Mouse (Mus musculus) lung, postnatal 0 days (tissue): ENCODE data around the gene Prex1. TPM values are rescaled to one million over a fixed set of nuclear protein-coding genes. Genes with fewer than 3 reads are reported as not detected.

Source experiments
- ATAC-seq: fragments of 200-750 bp; cut with Nextera tagmentation; 2 replicates; pipeline ENCODE4 v1.8.0; 2017; ENCODE audit warnings: moderate library complexity
- DNase-seq: peaks from one replicate; pipeline ENCODE4 v3.0.0-alpha.2; 2016; ENCODE audit warnings: low spot score
- H3K27ac ChIP-seq: fragments of 300-500 bp; sonication (generic); 2 replicates; pipeline ENCODE4 v1.5.1; 2014; ENCODE audit warnings: antibody characterized with exemption, mild to moderate bottlenecking, low read length, mixed read lengths
- H3K27me3 ChIP-seq: fragments of 300-500 bp; sonication (generic); replicated peaks from 2 replicates; pipeline ENCODE4 v1.6.1; 2014; ENCODE audit warnings: low read length, mixed read lengths; ENCODE audit not compliant: insufficient read depth
- H3K36me3 ChIP-seq: fragments of 300-500 bp; sonication (generic); 2 replicates; pipeline ENCODE4 v1.6.1; 2014; ENCODE audit warnings: low read length, mixed read lengths; ENCODE audit not compliant: insufficient read depth
- H3K4me1 ChIP-seq: fragments of 300-500 bp; sonication (generic); 2 replicates; pipeline ENCODE4 v1.6.1; 2014; ENCODE audit warnings: antibody characterized with exemption, low read depth, low read length, mixed read lengths; ENCODE audit not compliant: insufficient read depth
- H3K4me2 ChIP-seq: fragments of 300-500 bp; sonication (generic); replicated peaks from 2 replicates; pipeline ENCODE4 v1.6.1; 2014; ENCODE audit warnings: low read depth, mild to moderate bottlenecking, low read length, moderate library complexity, mixed read lengths
- H3K4me3 ChIP-seq: fragments of 300-500 bp; sonication (generic); 2 replicates; pipeline ENCODE4 v1.5.1; 2014; ENCODE audit warnings: low read depth, low read length
- H3K9ac ChIP-seq: fragments of 300-500 bp; sonication (generic); replicated peaks from 2 replicates; pipeline ENCODE4 v1.6.1; 2014; ENCODE audit warnings: low read depth, mild to moderate bottlenecking
- H3K9me3 ChIP-seq: fragments of 300-500 bp; sonication (generic); 2 replicates; pipeline ENCODE4 v1.6.1; 2016; ENCODE audit warnings: low read length, mixed read lengths
- CTCF ChIP-seq: IDR thresholded peaks from 2 replicates; pipeline ENCODE4 v1.5.1; 2016; ENCODE audit warnings: antibody characterized with exemption, mild to moderate bottlenecking
- EP300 ChIP-seq: IDR thresholded peaks from 2 replicates; pipeline ENCODE4 v1.6.1; 2016; ENCODE audit warnings: antibody characterized with exemption, mild to moderate bottlenecking, control low read depth
- WGBS: fragments of 180-500 bp; shearing (Covaris S2); extraction: QIAGEN DNeasy Blood & Tissue Kit; methylation state at CpG from one replicate; pipeline ENCODE4 v1.1.7; 2014; 5-methylcytosine and 5-hydroxymethylcytosine counted together
- polyA plus RNA-seq: library from polyadenylated mRNA; unstranded; fragments of >200 nt; fragmentation: Nextera tagmentation; extraction: Ambion mirVana; gene quantifications from 2 replicates; pipeline ENCODE4 v1.2.1, GENCODE M21; 2015

Gene Prex1
- polyA plus RNA-seq, 1 experiment from 2014 or later, result 6.9 TPM

DNA sequence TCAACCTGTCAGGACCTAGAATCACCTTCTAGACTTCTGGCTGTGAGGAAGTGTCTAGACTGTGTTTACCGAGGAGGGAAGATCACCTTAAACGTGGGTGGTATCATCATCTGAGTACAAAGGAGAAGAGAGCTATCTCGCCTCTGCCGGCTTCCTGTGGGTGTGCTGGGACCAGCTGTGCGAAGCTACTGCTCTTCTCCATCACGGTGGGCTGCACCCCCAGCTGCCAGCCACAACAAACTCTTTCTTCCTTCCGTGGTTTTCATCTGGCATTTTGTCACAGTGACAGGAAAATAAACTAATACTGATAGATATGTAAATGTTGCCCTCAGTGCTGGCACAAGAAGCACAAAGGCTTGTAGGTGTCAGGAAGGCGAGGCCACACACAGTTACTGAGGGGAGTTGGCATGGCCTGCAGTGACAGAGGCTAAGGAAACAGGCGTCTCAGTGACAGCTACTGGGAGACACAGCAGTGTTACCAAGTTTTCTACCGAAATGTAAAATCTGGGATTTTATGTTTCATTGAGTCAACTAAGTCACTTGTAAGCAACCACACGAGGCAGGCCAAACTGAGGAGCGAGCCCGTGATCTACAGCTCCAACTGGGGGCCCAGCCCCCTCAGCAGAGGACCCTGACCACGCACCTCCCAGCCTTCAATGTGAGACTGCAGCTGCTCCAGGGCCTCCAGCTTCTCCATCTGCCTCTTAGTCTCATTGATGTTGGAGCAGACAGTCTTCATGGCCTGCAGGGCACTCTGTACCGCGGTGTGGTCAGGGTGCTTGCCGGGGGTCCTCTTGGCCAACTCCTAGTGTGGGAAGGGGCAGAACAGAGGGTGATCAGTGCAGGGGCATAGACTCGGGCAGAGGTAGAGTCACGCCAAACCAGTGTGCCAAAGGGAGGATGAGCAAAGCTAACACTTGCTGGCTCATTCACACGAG, 92.8 kb downstream of the Prex1 start:
- Histone ChIP-seq H3K4me3 (no peak overlapping the region), H3K9me3 (no peaks in the 10 kb centered on the region), H3K27me3 (no peaks in the 10 kb centered on the region), H3K27ac (no peak overlapping the region), H3K36me3 (no peaks in the 10 kb centered on the region), H3K4me2 (no peak overlapping the region), H3K4me1 (peaks cover 14% of the 10 kb centered on the region; the same call in 1 of the 2 replicates), H3K9ac (no peak overlapping the region)
- ATAC-seq, result peak; percentile 77
- TF ChIP-seq CTCF (no peak), EP300 (peak; percentile 58)
- peak; percentile 48 for DNase-seq
- WGBS, result 52% methylated on average over 20 of the region's 20 CpGs

DNA sequence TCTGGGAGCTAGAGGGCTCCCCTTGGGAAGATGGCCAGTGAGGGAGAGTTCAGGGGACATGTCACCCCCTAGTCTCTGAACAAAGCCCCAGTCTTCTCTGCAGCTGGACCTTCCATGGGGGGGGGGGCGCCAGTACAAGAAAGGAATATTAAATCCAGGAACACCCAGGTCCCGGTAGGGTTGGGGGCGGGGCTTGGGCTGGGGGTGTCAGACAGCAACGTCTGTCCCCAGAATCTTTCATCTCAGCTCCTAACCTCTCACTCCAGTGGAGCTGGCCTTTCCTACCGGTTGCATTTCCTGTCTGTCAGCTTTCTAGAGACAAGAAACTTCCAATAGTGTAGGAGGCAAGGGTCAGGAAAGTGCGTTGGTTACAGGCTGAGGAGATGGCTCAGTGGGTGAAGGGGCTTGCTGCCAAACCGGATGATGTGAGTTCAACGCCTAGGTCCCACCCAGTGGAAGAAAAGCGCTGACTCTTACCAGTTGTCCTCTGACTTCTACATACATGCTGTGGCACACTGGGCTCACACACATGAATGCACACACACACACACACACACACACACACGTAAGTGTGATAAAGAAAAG, 93.6 kb downstream of the Prex1 start:
- ATAC-seq (peak; percentile 47), DNase-seq (peak; percentile 56)
- TF ChIP-seq CTCF (no peak), EP300 (no peak)
- Histone ChIP-seq H3K9ac (no peak overlapping the region), H3K27me3 (no peaks in the 10 kb centered on the region), H3K4me1 (peaks cover 14% of the 10 kb centered on the region; the same call in 1 of the 2 replicates), H3K27ac (0 out of 2 replicates have a peak overlapping the region, but pooled peaks have one; percentile 20), H3K4me3 (no peak overlapping the region), H3K36me3 (no peaks in the 10 kb centered on the region), H3K4me2 (no peak overlapping the region), H3K9me3 (no peaks in the 10 kb centered on the region)
- WGBS, result 30% methylated on average over 10 of the region's 10 CpGs

DNA sequence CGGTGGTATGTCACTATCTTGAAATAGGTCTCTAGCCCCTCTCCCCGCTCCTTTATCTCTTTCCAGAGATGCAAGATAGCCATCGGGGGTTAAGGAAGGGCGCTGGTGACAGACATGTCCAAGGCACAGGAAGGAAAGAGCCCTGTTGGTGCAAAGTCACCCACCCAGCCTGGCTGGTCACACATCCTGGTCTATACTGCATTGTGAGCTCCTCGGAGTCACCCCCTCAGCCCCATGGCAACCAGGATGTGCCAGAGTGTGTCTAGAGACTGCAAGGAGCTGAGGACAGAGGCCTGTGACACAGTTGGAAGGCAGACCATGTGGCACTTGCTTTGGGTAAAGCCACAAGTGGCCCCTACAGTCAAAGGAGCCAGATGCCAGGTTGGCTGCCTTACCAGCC, 94.4 kb downstream of the Prex1 start:
- Histone ChIP-seq H3K4me3 (no peak overlapping the region), H3K9ac (no peak overlapping the region), H3K36me3 (no peaks in the 10 kb centered on the region), H3K27ac (no peak overlapping the region), H3K27me3 (no peaks in the 10 kb centered on the region), H3K9me3 (no peaks in the 10 kb centered on the region), H3K4me2 (no peak overlapping the region), H3K4me1 (peaks cover 14% of the 10 kb centered on the region; the same call in 1 of the 2 replicates)
- peak; percentile 46 for ATAC-seq
- DNase-seq, result peak; percentile 22
- WGBS, result 77% methylated on average over 5 of the region's 5 CpGs
- 0 out of 2 replicates have a peak, but pooled peaks have one; percentile 16 for TF ChIP-seq EP300
- no peak for TF ChIP-seq CTCF

DNA sequence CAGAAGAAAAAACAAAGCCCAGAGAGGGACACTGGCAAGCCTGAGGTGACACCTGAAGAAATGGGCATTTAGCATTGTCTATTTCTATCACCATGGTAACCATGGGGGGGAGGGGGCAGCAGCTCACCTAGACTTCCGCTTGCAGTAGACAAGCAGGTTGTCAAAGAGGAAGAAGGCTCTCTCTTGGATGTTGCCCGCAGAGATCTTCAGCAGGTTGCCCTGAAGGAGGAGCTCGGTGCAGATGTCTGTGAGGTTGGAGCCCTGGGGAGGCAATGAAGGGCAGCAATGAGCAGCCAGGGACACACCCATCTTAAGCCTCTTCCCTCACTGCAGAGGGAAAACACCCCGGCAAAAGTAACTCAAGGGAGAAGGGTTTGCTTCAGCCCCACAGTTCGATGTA, 95.9 kb downstream of the Prex1 start:
- Histone ChIP-seq H3K4me3 (no peak overlapping the region), H3K9me3 (no peaks in the 10 kb centered on the region), H3K27ac (no peak overlapping the region), H3K27me3 (no peaks in the 10 kb centered on the region), H3K36me3 (no peaks in the 10 kb centered on the region), H3K9ac (no peak overlapping the region), H3K4me2 (no peak overlapping the region), H3K4me1 (peaks cover 8% of the 10 kb centered on the region; the same call in 1 of the 2 replicates)
- ATAC-seq (no peak), DNase-seq (no peak)
- TF ChIP-seq EP300 (no peak), CTCF (no peak)
- 86% methylated on average over 5 of the region's 5 CpGs for WGBS

DNA sequence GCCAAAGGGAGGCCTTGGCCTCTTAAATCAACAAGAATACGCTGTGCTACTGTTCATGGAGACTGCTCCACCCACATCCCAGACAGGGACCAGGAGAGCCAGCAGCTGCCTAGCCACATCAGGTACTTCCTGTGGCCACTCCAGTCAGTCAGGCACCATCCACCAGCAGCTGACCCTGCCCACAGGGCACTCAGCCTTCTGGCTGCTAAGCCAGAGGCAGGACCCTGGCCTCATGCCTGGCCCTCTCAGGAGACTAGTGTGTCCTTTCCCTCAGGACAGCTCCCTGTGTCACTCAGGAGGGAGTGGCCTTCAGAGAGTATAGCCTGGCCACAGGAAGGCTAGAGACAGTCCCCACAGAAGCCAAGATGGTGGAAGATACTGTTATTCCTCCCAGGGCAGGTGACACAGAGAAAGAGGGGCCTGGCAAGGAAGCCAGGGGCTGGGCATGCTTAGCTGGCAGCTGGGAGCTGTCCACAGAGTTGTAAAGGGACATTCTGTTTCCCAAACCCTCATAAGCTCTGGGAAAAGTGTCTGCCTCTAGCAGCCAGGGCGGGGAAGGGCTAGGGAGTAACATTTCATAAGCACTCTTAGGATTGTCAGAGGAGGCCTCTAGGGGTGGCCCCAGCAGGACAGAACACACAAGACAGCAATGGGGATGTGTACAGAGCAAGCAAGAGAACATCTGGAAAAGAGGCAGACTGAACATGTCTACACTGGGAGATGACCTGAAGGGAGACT, 98.1 kb downstream of the Prex1 start:
- no peak overlapping the region for H3K4me3 ChIP-seq
- no peaks in the 10 kb centered on the region for H3K36me3 ChIP-seq
- H3K27ac ChIP-seq, result no peak overlapping the region
- peaks cover 6% of the 10 kb centered on the region; the same call in 1 of the 2 replicates for H3K4me1 ChIP-seq
- H3K4me2 ChIP-seq, result no peak overlapping the region
- no peak overlapping the region for H3K9ac ChIP-seq
- ATAC-seq, result peak; percentile 44
- H3K27me3 ChIP-seq, result no peaks in the 10 kb centered on the region
- no peaks in the 10 kb centered on the region for H3K9me3 ChIP-seq
- peak; percentile 76 for DNase-seq
- 66% methylated on average over 2 of the region's 2 CpGs for WGBS
- TF ChIP-seq EP300 (no peak), CTCF (no peak)

DNA sequence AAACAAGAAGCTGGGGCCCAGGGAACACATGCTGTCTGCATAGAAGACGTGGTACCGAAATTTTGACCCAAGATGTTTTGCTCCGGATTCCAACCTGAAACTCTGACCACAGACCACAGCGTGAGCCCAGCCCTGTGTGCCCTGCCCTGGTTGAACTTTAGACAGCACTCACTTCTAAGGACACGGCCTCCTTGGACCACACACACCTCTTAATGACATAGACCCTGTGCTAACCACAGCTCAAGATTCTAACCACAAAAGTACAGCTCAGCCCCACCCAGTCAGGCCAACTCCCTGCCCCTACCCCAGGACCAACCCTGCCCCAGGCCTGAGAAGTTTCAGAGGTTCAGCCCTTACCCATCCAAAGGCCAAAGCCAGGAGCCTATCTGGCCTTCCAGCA, 103.4 kb downstream of the Prex1 start:
- Histone ChIP-seq H3K9me3 (no peaks in the 10 kb centered on the region), H3K27ac (no peak overlapping the region), H3K4me3 (no peak overlapping the region), H3K27me3 (no peaks in the 10 kb centered on the region), H3K4me2 (no peak overlapping the region), H3K36me3 (no peaks in the 10 kb centered on the region), H3K4me1 (no peaks in the 10 kb centered on the region), H3K9ac (no peak overlapping the region)
- TF ChIP-seq CTCF (no peak), EP300 (no peak)
- no peak for ATAC-seq
- no peak for DNase-seq
- 76% methylated on average over 5 of the region's 5 CpGs for WGBS
